Mouse (Mus musculus) fat pad, adult 2 months (tissue): ENCODE data around the gene Pcolce2.

ENCODE experiments used
- DNase-seq: peaks from one replicate; pipeline ENCODE4 v3.0.0-alpha.2; 2011; ENCODE audit warnings: low read depth, low spot score; ENCODE audit errors: extremely low read depth

The Pcolce2 gene

GRCm38 (mm10) chr9:95653363-95653762 lies 16.0 kb downstream of the Pcolce2 start:
- DNase-seq = no peak

- DNase-seq = no peak
Measured at GRCm38 (mm10) chr9:95654356-95654755, 17.0 kb downstream of the Pcolce2 start.

GRCm38 (mm10) chr9:95657941-95658340 lies 20.5 kb downstream of the Pcolce2 start:
- no peak for DNase-seq

GRCm38 (mm10) chr9:95664290-95664989 lies 27.0 kb downstream of the Pcolce2 start:
- DNase-seq = no peak

GRCm38 (mm10) chr9:95665835-95666234 lies 28.4 kb downstream of the Pcolce2 start:
- DNase-seq = no peak

- no peak for DNase-seq
Measured at GRCm38 (mm10) chr9:95667836-95668235, 30.4 kb downstream of the Pcolce2 start.

GRCm38 (mm10) chr9:95668306-95668705 lies 30.9 kb downstream of the Pcolce2 start:
- no peak for DNase-seq

GRCm38 (mm10) chr9:95672331-95672730 lies 34.9 kb downstream of the Pcolce2 start:
- DNase-seq = no peak

GRCm38 (mm10) chr9:95672760-95673159 lies 35.4 kb downstream of the Pcolce2 start:
- no peak for DNase-seq

GRCm38 (mm10) chr9:95675064-95675699 lies 37.8 kb downstream of the Pcolce2 start:
- DNase-seq = no peak

- no peak for DNase-seq
Measured at GRCm38 (mm10) chr9:95676021-95676420, 38.6 kb downstream of the Pcolce2 start.

GRCm38 (mm10) chr9:95679966-95680365 lies 42.6 kb downstream of the Pcolce2 start:
- DNase-seq = no peak

GRCm38 (mm10) chr9:95680691-95681090 lies 43.3 kb downstream of the Pcolce2 start:
- no peak for DNase-seq

GRCm38 (mm10) chr9:95685660-95686440 lies 48.4 kb downstream of the Pcolce2 start:
- peak; percentile 25 for DNase-seq

- DNase-seq = no peak
Measured at GRCm38 (mm10) chr9:95688064-95688463, 50.7 kb downstream of the Pcolce2 start.

- no peak for DNase-seq
Measured at GRCm38 (mm10) chr9:95692823-95693222, 55.4 kb downstream of the Pcolce2 start.

GRCm38 (mm10) chr9:95693528-95694100 lies 56.2 kb downstream of the Pcolce2 start:
- DNase-seq = no peak

GRCm38 (mm10) chr9:95694526-95694925 lies 57.1 kb downstream of the Pcolce2 start:
- no peak for DNase-seq

- DNase-seq = no peak
Measured at GRCm38 (mm10) chr9:95695023-95695422, 57.6 kb downstream of the Pcolce2 start.

- DNase-seq = no peak
Measured at GRCm38 (mm10) chr9:95696581-95696980, 59.2 kb downstream of the Pcolce2 start.

GRCm38 (mm10) chr9:95697808-95698207 lies 60.4 kb downstream of the Pcolce2 start:
- no peak for DNase-seq
